Mouse (Mus musculus) bone marrow, adult 2 months (tissue): ENCODE data around the gene Ccdc148.

ENCODE experiments used
- CTCF ChIP-seq: fragments of 200-500 bp; IDR thresholded peaks from 2 replicates; pipeline ENCODE4 v1.5.1; 2011; ENCODE audit warnings: low read length, control low read depth; ENCODE audit not compliant: control insufficient read depth, insufficient read depth
- POLR2A ChIP-seq: fragments of 200-500 bp; IDR thresholded peaks from 2 replicates; pipeline ENCODE4 v1.6.1; 2011; ENCODE audit warnings: low read depth, mild to moderate bottlenecking, control low read depth, low read length, borderline replicate concordance; ENCODE audit not compliant: control insufficient read depth

- TF ChIP-seq CTCF (no peak), POLR2A (no peak)
These were observed 1.2 kb upstream of the Ccdc148 start for GRCm38 (mm10) chr2:59161441-59162284.
